Mouse (Mus musculus) heart, postnatal 14 days (tissue): ENCODE data around the gene Hoxa10. TPM values are rescaled to one million over a fixed set of nuclear protein-coding genes. Genes with fewer than 3 reads are reported as not detected.

Source experiments
- DNase-seq, 2 experiments: peaks; one replicate each; pipeline ENCODE4 v3.0.0; 2021 to 2022
- intact Hi-C: fragments of 180-260 bp; cut with DNase I; formaldehyde crosslinking; loops from one replicate; pipeline ENCODE4 v1.15.1; 2025
- total RNA-seq, 2 experiments: library from RNA; stranded (reverse); gene quantifications; 2 replicates each; pipeline ENCODE4 v1.2.3; 2021

The Hoxa10 gene
- total RNA-seq, 2 experiments from 2014 or later, result not detected

- DNase-seq, result no peak
- intact Hi-C loops, result loop anchor here (2.0 to 10.0 kb wide), 3 partner anchors 350 to 837 kb away; no protein-coding TSS in a partner anchor
These were observed 18.5 kb downstream of the Hoxa10 start for GRCm38 (mm10) chr6:52221993-52222685.

- DNase-seq, result peak; percentile 83 to 92
- intact Hi-C loops, result loop anchor here (2.0 to 10.0 kb wide), 3 partner anchors 349 to 837 kb away; no protein-coding TSS in a partner anchor
These were observed 19.2 kb downstream of the Hoxa10 start, which contains the start of gene Hoxa7 for GRCm38 (mm10) chr6:52221337-52221992. Hoxa7 (minus strand) TSS chr6:52221854.

GRCm38 (mm10) chr6:52220865-52221310 lies 19.8 kb downstream of the Hoxa10 start:
- intact Hi-C loops, result loop anchor here (2.0 to 10.0 kb wide), 3 partner anchors 349 to 836 kb away; no protein-coding TSS in a partner anchor
- DNase-seq, result no peak

- DNase-seq, result no peak
- intact Hi-C loops, result loop anchor here (2.0 to 10.0 kb wide), 3 partner anchors 348 to 835 kb away; no protein-coding TSS in a partner anchor
These were observed 20.4 kb downstream of the Hoxa10 start for GRCm38 (mm10) chr6:52220003-52220864.

DNA sequence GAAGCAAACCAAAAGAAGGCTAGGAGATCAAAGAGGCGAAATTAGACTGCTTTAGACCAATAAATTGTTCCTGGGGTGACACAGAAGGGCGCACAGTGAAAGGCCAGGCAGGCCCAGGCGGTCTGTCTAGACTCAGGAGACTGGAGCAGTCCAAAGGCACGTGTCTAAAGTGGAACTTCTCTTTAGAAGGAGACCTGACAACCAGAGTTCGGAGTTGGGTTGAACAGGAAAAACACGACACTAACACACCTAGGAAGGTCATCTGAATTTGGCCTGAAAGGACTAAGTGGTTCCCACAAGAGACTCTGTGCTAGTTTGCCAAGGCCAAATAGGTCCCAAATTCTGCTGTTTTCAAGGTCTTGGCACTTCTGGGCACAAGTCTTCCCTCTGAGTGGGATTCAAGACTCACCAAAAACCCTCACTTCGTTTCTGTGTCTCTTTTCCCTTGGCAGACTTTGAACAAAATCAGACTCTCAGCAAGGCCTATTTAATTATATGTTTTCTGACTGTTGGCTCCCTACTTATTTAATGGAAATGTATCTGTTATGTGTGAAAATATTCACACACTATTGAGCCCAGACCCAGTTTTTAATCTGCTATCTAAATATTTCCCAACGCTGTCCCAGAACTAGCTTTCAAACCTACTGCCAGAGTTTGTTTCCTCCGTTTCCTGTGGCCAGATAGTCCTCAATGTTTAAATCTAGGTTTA lies 21.3 kb downstream of the Hoxa10 start:
- intact Hi-C loops, result no loop called here
- DNase-seq, result no peak

DNA sequence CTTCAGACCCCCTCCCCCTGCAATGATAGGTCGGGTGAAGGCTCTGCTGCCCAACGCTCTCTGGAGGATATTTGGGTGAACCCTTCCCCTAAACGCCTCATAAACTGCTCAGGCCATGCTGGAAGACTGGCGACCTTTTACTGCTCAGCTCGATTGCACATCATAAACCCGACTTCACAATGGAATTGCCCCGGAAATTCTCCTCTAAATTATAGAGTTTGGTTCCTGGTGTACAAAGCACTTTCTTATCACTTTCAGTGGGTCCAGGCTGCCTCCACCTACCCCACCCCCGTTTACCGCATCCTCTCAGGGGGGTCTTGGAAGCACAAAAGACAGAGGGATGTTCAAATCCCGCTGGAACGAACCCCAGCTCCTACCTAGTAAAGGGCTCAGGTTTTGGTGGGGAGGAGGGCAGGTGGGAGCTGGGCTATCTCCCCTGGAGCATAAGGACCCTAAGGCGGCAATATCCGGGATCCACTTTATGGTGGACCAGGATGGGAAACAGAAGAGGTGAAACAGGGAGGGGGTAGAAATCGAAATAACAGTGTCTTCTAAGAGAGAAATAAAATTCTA lies 21.9 kb downstream of the Hoxa10 start:
- DNase-seq, result no peak
- intact Hi-C loops, result no loop called here

GRCm38 (mm10) chr6:52217895-52218642 lies 22.6 kb downstream of the Hoxa10 start:
- no peak for DNase-seq
- intact Hi-C loops, result no loop called here

DNA sequence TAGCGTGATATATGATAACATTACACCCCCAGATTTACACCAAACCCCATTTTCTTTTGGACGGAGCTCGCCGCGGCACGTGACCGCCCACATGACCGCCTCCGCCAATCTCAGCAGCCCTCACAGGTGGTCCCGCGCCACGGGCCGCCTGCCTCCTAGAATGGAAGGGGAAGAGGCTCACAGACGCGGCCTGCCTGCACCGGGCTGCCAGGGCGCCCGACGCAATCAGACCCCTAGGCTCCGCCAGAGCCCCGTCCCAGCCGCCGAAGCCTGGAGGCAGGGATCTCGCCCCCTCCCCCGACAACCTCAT lies 23.2 kb downstream of the Hoxa10 start:
- intact Hi-C loops, result no loop called here
- no peak for DNase-seq

DNA sequence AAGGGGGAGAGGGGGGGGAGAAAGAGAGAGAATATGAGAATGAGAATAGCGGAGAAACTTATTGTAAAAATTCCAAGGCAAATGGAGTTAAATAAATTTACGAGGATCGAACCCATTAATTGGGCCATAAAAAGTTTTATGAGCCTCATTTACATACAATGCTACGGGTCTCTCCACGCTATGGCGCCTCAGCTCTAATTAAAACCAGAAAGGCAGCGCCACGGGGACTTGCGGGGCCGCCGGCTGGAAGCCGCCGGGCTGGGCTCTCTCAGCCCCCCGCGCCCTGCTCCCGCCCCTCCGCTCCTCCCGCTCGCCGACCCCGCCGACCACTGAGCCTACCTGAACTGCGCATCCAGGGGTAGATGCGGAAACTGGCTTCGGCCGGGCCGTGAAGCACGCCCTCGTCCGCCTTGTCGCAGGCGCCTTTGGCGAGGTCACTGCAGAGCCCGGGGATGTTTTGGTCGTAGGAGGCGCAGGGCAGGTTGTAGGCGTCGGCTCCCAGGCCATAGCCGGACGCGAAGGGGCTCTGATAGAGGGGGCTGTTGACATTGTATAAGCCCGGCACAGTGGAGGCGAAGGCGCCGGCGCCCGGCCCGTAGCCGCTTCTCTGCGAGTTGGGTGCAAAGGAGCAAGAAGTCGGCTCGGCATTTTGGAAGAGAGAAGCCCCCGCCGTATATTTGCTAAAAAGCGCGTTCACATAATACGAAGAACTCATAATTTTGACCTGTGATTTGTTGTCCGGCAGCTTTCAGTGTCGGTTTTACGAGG lies 23.8 kb downstream of the Hoxa10 start:
- DNase-seq, result no peak
- intact Hi-C loops, result no loop called here

DNA sequence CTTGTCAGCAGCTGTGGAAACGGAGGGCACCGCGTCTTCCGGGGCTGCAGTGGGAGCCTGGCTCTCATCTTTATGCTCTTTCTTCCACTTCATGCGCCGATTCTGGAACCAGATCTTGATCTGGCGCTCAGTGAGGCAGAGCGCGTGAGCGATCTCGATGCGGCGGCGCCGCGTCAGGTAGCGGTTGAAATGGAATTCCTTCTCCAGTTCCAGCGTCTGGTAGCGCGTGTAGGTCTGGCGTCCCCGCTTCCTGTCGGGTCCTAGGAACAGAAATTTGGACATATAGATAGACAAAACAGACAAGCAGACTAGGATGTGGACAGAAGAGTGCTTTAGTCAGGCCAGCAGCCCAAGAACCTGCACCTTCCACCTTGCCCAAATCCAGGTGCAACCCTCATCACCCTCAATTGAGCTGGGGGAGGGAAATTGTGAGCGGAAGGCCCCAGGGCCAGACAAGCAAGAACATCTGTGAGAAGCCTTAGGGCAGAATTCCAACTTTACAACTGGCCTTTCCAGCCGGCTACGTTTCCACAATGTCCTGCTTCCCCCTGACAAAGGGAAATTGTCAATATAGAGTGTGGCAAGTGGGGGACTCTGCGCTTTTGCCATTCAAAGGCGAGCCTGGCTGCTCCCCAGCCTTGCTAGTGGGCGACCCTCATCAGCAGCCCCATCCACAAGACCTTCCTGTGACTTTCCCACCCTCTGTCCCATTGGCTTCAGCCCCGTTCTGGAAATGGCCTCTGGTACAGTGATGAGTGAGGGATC lies 24.7 kb downstream of the Hoxa10 start:
- DNase-seq, result no peak
- intact Hi-C loops, result no loop called here

DNA sequence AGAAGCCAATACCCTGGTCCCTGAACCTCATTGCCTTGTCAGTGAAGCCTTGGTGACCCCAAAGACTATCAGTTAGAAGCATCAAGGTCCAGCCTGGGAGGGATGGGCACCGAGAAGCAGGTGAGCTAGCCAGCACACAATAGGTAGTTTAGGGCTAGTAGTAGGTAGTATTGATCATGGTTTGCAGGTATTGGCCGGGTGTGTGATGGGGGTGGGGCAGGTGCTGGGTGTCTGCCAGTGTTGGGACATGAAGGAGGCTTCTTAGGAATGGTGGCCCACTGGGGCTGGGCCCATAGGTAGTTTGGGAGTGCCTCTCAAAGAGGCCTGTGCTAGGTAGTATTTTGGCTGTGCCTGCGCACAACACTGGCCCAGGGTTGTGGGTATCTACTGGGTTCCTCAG lies 25.6 kb downstream of the Hoxa10 start:
- intact Hi-C loops, result no loop called here
- no peak for DNase-seq

GRCm38 (mm10) chr6:52214271-52214670 lies 26.4 kb downstream of the Hoxa10 start:
- intact Hi-C loops, result no loop called here

GRCm38 (mm10) chr6:52213119-52213986 lies 27.3 kb downstream of the Hoxa10 start, which contains the start of the genes Hoxa3 and Gm28308:
Hoxa3 (minus strand) TSS chr6:52213336.
Gm28308 (minus strand) TSS chr6:52213339.
- intact Hi-C loops, result no loop called here
- peak in 1 of 2 experiments; percentile 28 for DNase-seq

More at GRCm38 (mm10) chr6:52214271-52214670, 26.4 kb downstream of the Hoxa10 start:
- DNase-seq, result no peak

GRCm38 (mm10) chr6:52212556-52213118 lies 28.0 kb downstream of the Hoxa10 start:
- intact Hi-C loops, result no loop called here
- DNase-seq, result peak in 1 of 2 experiments; percentile 4

- intact Hi-C loops, result no loop called here
- DNase-seq, result peak in 1 of 2 experiments; percentile 6
These were observed 28.7 kb downstream of the Hoxa10 start for GRCm38 (mm10) chr6:52211961-52212360.
